Mouse (Mus musculus) heart, embryonic 16.5 days (tissue): ENCODE data around the gene Iqcb1. TPM values are rescaled to one million over a fixed set of nuclear protein-coding genes. Genes with fewer than 3 reads are reported as not detected.

Experiments used
- ATAC-seq: fragments of 200-750 bp; cut with Nextera tagmentation; replicated peaks from 2 replicates; pipeline ENCODE4 v1.8.0; 2017; ENCODE audit warnings: moderate number of reproducible peaks; ENCODE audit not compliant: insufficient read depth, low FRiP score; ENCODE audit errors: extremely low read depth
- H3K27ac ChIP-seq: fragments of 300-500 bp; sonication (generic); 2 replicates; pipeline ENCODE4 v1.5.1; 2014; ENCODE audit warnings: mild to moderate bottlenecking, low read length, control low read depth, moderate library complexity
- H3K27me3 ChIP-seq: fragments of 300-500 bp; sonication (generic); 2 replicates; pipeline ENCODE4 v1.6.1; 2014; ENCODE audit warnings: low read length, mixed read lengths; ENCODE audit not compliant: control insufficient read depth, insufficient read depth
- H3K36me3 ChIP-seq: fragments of 300-500 bp; sonication (generic); 2 replicates; pipeline ENCODE4 v1.6.1; 2014; ENCODE audit not compliant: control insufficient read depth, insufficient read depth
- H3K4me1 ChIP-seq: fragments of 300-500 bp; sonication (generic); 2 replicates; pipeline ENCODE4 v1.6.1; 2014; ENCODE audit warnings: low read length, mixed read lengths; ENCODE audit not compliant: control insufficient read depth, insufficient read depth
- H3K4me2 ChIP-seq: fragments of 300-500 bp; sonication (generic); 2 replicates; pipeline ENCODE4 v1.6.1; 2014; ENCODE audit warnings: low read depth, mild to moderate bottlenecking, control low read depth, low read length
- H3K4me3 ChIP-seq: fragments of 300-500 bp; sonication (generic); 2 replicates; pipeline ENCODE4 v1.5.1; 2014; ENCODE audit warnings: mild to moderate bottlenecking, control low read depth, low read length
- H3K9ac ChIP-seq: fragments of 300-500 bp; sonication (generic); 2 replicates; pipeline ENCODE4 v1.6.1; 2014; ENCODE audit warnings: low read length, control low read depth
- H3K9me3 ChIP-seq: fragments of 300-500 bp; sonication (generic); replicated peaks from 2 replicates; pipeline ENCODE4 v1.6.1; 2016; ENCODE audit warnings: low read length; ENCODE audit not compliant: control insufficient read depth
- WGBS: fragments of 180-500 bp; shearing (Covaris S2); extraction: QIAGEN DNeasy Blood & Tissue Kit; methylation state at CpG from one replicate; pipeline ENCODE4 v1.1.7; 2014; 5-methylcytosine and 5-hydroxymethylcytosine counted together
- polyA plus RNA-seq: library from polyadenylated mRNA; unstranded; fragments of >200 nt; fragmentation: Nextera tagmentation; extraction: Ambion mirVana; gene quantifications from 2 replicates; pipeline ENCODE4 v1.2.1, GENCODE M21; 2015

The Iqcb1 gene
- polyA plus RNA-seq, 1 experiment from 2014 or later, result 21.2 TPM

DNA sequence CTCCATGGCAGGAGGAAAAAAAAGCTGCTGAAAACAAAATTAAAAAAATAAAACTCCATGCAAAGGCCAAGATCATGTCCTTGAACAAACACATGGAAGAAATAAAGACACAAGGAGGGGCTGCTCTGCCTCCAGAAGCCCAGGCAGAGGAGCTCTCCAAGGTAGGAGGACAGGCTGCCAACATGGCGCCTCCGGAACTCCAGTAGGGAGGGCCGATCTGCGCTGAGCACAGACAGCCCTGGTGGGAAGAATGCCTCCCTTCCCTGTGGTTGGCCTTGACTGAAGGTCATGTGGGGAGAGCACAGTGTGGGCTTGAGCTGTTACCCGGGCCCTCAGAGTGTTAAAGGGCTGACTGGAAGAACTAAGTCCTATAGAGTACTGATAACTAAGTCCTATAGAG lies 59.4 kb downstream of the Iqcb1 start:
- Histone ChIP-seq H3K9me3 (no peaks in the 10 kb centered on the region), H3K27me3 (no peaks in the 10 kb centered on the region), H3K36me3 (peaks cover 25% of the 10 kb centered on the region), H3K9ac (no peak overlapping the region), H3K27ac (no peak overlapping the region), H3K4me2 (no peak overlapping the region), H3K4me3 (no peak overlapping the region), H3K4me1 (no peaks in the 10 kb centered on the region)
- WGBS, result 68% methylated on average over 5 of the region's 5 CpGs
- ATAC-seq, result no peak

DNA sequence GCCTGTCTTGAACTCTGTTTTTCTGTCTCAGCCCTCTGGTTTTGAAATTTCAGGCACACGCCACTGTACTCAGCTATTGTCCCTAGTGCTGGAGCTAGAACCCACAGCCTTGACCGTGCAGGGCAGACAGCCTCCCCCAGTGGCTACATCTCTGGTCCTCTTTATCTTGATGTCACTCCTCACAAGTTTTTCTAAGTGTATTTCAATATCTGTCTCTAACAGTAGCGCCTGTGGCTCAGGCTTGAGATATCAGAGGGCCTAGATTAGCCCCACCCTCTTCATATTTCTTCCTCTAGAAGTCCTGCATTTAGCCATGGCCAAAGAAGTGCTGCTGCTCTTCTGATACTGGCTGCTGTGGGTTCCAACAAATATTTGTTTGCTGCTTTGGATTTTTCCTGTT lies 62.4 kb downstream of the Iqcb1 start:
- H3K27ac ChIP-seq, result no peak overlapping the region
- H3K4me3 ChIP-seq, result no peak overlapping the region
- no peak for ATAC-seq
- peaks cover 37% of the 10 kb centered on the region for H3K36me3 ChIP-seq
- no peak overlapping the region for H3K9ac ChIP-seq
- no peaks in the 10 kb centered on the region for H3K27me3 ChIP-seq
- no peaks in the 10 kb centered on the region for H3K9me3 ChIP-seq
- H3K4me1 ChIP-seq, result no peaks in the 10 kb centered on the region
- WGBS, result 87% methylated on average over 3 of the region's 3 CpGs
- no peak overlapping the region for H3K4me2 ChIP-seq

DNA sequence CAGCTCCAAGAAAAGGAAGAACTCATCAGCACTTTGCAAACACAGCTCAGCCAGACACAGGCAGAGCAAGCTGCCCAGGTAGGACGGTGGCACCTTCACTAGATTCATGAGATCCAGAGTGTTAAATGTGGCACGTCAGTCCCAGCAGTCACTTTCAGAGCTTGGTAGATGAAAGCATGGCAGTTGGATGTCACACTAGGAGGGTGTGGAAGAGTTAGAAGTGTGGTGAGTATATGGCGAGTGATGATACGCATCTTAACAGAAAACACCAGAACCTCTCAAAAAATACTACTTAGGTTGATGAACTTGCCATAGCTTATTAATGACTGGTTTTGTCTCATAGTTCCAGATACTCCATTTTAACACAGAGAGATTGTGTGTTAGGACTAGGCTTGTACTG lies 63.2 kb downstream of the Iqcb1 start:
- H3K4me3 ChIP-seq, result no peak overlapping the region
- H3K9me3 ChIP-seq, result no peaks in the 10 kb centered on the region
- H3K27ac ChIP-seq, result no peak overlapping the region
- H3K4me2 ChIP-seq, result no peak overlapping the region
- no peaks in the 10 kb centered on the region for H3K27me3 ChIP-seq
- WGBS, result 97% methylated on average over 4 of the region's 4 CpGs
- ATAC-seq, result no peak
- H3K9ac ChIP-seq, result no peak overlapping the region
- H3K36me3 ChIP-seq, result peaks cover 37% of the 10 kb centered on the region
- no peaks in the 10 kb centered on the region for H3K4me1 ChIP-seq

DNA sequence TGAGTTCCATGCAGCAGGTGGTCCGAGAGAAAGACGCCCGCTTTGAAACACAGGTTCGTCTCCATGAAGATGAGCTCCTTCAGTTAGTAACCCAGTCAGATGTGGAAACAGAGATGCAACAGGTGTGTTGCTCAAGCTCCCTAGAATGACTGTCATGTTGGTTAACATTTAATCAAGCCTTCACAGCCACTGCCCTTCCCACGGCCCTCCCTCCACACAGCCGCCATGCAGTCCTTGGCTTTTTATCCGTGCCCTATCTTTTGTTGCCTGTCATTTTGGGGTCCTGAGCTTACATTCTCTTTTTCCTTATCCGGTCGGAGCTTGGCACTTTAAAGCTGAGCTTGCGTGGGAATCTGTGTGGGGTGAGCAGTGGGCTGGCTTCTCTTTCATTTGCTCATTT lies 65.1 kb downstream of the Iqcb1 start:
- Histone ChIP-seq H3K4me3 (no peak overlapping the region), H3K27me3 (no peaks in the 10 kb centered on the region), H3K9ac (no peak overlapping the region), H3K4me2 (no peak overlapping the region), H3K9me3 (no peaks in the 10 kb centered on the region), H3K4me1 (no peaks in the 10 kb centered on the region), H3K36me3 (peaks cover 34% of the 10 kb centered on the region), H3K27ac (no peak overlapping the region)
- ATAC-seq, result no peak
- WGBS, result 84% methylated on average over 10 of the region's 10 CpGs

DNA sequence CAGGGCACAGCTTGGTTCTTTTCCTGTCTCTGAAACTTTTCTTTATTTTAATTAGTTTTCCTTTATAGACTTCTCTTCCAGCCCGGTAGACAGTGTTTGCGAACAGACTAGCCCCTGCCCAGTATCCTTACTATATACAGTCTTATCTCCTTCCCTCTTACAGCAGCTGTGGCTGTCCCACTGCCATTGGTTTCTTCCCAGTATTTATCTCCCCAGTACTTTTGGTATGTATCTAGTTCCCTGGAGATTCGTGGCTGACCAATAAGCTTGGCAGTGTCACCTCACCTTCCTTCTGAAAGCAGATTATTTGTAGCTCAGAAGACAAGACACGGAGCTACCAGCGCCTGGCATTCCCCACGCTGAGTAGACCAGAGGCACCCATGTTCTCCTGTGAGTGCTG lies 68.5 kb downstream of the Iqcb1 start:
- Histone ChIP-seq H3K4me3 (no peak overlapping the region), H3K27me3 (no peaks in the 10 kb centered on the region), H3K27ac (no peak overlapping the region), H3K4me2 (no peak overlapping the region), H3K36me3 (peaks cover 39% of the 10 kb centered on the region), H3K9ac (no peak overlapping the region), H3K9me3 (no peaks in the 10 kb centered on the region), H3K4me1 (no peaks in the 10 kb centered on the region)
- WGBS, result 70% methylated on average over 6 of the region's 6 CpGs
- no peak for ATAC-seq

DNA sequence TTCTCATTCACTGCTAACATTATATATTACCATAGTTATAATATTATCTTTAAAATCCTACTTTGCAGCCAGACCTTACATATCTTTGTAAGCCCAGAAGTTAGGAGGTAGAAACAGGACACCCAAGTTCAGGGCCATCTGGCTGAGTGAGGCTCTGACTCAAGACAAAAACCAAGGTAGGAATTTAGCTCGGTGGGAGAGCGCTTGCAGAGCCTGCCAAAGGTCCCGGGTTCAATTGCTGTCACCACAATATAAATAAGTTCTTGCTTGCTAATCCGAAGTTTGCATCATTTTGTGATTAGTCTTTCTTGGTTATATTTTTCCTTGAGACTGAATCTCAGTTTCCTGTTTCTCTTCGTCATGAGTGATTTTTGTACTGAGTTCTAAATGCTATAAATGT lies 75.0 kb downstream of the Iqcb1 start:
- Histone ChIP-seq H3K4me2 (no peak overlapping the region), H3K9me3 (no peaks in the 10 kb centered on the region), H3K4me3 (no peak overlapping the region), H3K27me3 (no peaks in the 10 kb centered on the region), H3K9ac (no peak overlapping the region), H3K27ac (no peak overlapping the region), H3K4me1 (no peaks in the 10 kb centered on the region), H3K36me3 (peaks cover 46% of the 10 kb centered on the region)
- 89% methylated on average over 5 of the region's 5 CpGs for WGBS
- no peak for ATAC-seq

DNA sequence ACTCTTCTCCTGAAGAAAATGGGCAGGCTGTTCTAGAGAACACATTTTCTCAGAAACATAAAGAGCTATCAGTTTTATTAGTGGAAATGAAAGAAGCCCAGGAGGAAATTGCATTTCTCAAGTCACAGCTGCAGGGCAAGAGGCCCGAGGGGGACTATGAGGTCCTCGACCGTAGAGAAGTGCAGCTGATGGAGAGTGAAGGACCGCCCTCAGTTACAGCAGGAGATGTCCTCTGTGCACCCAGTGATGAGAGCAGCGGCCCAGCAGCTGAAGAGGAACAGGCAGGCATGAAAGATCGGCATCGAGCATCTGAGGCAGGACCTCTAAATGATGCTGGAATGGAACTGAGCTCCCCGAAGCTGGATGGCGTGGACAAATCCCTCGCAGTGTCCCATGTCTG lies 83.7 kb downstream of the Iqcb1 start:
- Histone ChIP-seq H3K36me3 (peaks cover 42% of the 10 kb centered on the region), H3K27me3 (no peaks in the 10 kb centered on the region), H3K9ac (no peak overlapping the region), H3K4me2 (no peak overlapping the region), H3K27ac (no peak overlapping the region), H3K9me3 (no peaks in the 10 kb centered on the region), H3K4me3 (no peak overlapping the region), H3K4me1 (0 out of 2 replicates have a peak, but pooled peaks cover 5% of the 10 kb centered on the region)
- no peak for ATAC-seq
- 87% methylated on average over 10 of the region's 10 CpGs for WGBS

DNA sequence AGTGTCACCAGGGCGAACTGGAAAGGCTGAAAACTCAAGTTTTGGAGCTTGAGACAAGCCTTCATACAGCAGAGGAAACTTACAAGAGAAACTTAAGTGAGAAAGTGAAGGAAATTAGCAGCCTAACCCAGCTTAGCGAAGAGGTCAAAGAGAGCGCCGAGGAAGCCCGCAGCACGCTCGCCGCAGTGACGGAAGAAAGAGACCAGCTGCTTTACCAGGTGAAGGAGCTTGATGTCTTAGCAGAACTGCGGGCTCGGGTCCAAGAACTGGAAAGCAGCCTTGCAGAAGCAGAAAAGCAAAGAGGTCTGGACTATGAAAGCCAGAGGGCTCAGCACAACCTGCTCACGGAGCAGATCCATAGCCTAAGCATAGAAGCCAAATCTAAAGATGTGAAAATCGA lies 84.1 kb downstream of the Iqcb1 start:
- Histone ChIP-seq H3K36me3 (peaks cover 42% of the 10 kb centered on the region), H3K4me2 (no peak overlapping the region), H3K27ac (no peak overlapping the region), H3K4me1 (0 out of 2 replicates have a peak, but pooled peaks cover 5% of the 10 kb centered on the region), H3K4me3 (no peak overlapping the region), H3K9ac (no peak overlapping the region), H3K27me3 (no peaks in the 10 kb centered on the region), H3K9me3 (no peaks in the 10 kb centered on the region)
- WGBS, result 87% methylated on average over 13 of the region's 13 CpGs
- ATAC-seq, result no peak

DNA sequence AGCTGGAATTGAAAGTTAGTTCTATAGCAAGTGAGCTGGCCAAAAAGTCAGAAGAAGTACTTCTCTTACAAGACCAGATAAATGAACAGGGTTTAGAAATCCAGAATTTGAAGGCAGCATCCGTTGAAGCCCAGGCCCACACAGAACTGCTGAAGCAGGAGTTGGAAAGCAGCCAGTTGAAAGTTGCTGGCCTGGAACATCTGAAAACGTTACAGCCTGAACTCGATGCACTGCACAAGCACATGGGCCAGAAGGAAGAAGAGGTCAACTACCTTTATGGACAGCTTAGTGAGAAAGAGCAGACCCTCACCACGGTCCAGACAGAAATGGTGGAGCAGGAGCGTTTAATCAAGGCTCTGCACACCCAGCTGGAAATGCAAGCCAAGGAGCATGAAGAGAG lies 86.0 kb downstream of the Iqcb1 start:
- H3K4me1 ChIP-seq, result no peaks in the 10 kb centered on the region
- no peak overlapping the region for H3K27ac ChIP-seq
- WGBS, result 68% methylated on average over 5 of the region's 5 CpGs
- no peak for ATAC-seq
- H3K36me3 ChIP-seq, result peaks cover 50% of the 10 kb centered on the region
- H3K4me3 ChIP-seq, result no peak overlapping the region
- no peaks in the 10 kb centered on the region for H3K27me3 ChIP-seq
- H3K4me2 ChIP-seq, result no peak overlapping the region
- H3K9ac ChIP-seq, result no peak overlapping the region
- no peaks in the 10 kb centered on the region for H3K9me3 ChIP-seq

DNA sequence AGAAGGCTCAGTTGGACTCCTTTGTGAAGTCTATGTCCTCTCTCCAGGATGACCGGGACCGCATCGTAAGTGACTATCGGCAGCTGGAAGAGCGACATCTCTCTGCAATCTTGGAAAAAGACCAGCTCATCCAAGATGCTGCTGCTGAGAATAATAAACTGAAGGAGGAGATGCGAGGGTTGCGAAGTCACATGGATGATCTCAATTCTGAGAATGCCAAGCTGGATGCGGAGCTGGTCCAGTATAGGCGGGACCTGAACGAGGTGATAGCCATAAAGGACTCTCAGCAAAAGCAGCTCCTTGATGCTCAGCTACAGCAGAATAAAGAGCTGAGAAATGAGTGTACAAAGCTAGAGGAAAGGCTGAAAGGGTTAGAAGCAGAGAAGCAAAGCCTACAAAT lies 90.3 kb downstream of the Iqcb1 start:
- Histone ChIP-seq H3K9me3 (no peaks in the 10 kb centered on the region), H3K4me1 (no peaks in the 10 kb centered on the region), H3K36me3 (peaks cover 36% of the 10 kb centered on the region), H3K27ac (no peak overlapping the region), H3K27me3 (no peaks in the 10 kb centered on the region), H3K4me3 (no peak overlapping the region), H3K9ac (no peak overlapping the region), H3K4me2 (no peak overlapping the region)
- WGBS, result 94% methylated on average over 10 of the region's 10 CpGs
- ATAC-seq, result no peak
